Mouse (Mus musculus): Measurements from ENCODE around the gene Foxc1. TPM values are rescaled to one million over a fixed set of nuclear protein-coding genes. Genes with fewer than 3 reads are reported as not detected.

Gene Foxc1
- polyA plus RNA-seq, 1 experiment, result 1.9 TPM

DNA sequence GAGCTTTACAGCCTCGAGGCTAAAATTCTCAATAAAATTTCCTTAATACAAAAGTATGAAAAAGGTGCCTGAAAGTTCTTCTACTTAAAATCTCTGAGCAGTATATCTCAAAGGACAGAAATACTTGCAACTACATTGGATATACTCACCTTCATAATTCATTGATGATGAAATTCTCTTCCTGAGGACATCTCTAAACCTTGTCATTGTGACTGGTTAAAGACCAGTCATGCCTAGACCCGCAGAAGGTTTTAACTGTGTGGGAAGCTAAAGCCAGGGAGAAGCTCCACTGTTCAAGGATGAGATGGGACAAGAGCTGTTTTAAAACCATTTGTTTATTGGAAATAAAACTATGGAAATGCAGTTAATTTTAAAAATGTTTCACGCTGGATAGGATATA, 26.1 kb upstream of the Foxc1 start:
- TF ChIP-seq POLR2A (IDR thresholded peaks at IDR 0.05; ENCODE audit: borderline replicate concordance, insufficient read depth, low read length) (no peak), CTCF (IDR thresholded peaks at IDR 0.05; ENCODE audit: borderline replicate concordance, insufficient read depth, low read depth, low read length) (no peak)

DNA sequence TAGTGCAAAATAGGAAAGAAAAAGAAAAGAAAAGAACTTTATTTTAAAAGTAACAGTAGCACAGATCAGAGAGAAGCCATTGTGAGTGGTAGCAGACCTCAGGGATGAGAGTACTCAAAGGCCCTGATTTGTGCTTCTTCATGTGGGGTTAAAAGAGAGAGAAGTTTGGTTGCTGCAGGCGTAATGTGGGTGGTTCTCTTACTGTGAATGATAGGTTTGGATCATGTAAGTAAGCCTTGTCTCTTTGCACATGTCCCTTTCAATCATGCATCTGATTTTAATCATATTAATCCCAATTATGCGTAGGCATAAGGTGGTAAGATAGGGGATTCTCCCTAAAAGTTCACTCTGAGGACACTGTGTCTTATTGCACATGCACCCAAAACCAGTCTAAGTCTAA, 24.4 kb upstream of the Foxc1 start:
- H3K4me3 ChIP-seq (replicated peaks; ENCODE audit: insufficient read depth, low read depth, low read length), result no peak overlapping the region
- no peaks in the 10 kb centered on the region for H3K27me3 ChIP-seq (ENCODE audit: control insufficient read depth, insufficient read depth, low read length)
- WGBS, result 91% methylated on average over 2 of the region's 2 CpGs
- no peaks in the 10 kb centered on the region for H3K4me1 ChIP-seq (ENCODE audit: control insufficient read depth, insufficient read depth, low read length)
- TF ChIP-seq CTCF (IDR thresholded peaks at IDR 0.05; ENCODE audit: borderline replicate concordance, insufficient read depth, low read depth, low read length), result no peak
- no peak for TF ChIP-seq POLR2A (IDR thresholded peaks at IDR 0.05; ENCODE audit: borderline replicate concordance, insufficient read depth, low read length)
- DNase-seq, result no peak
- H3K27ac ChIP-seq (ENCODE audit: insufficient read depth, low read length), result no peak overlapping the region

More for the DNA sequence above, 26.1 kb upstream of the Foxc1 start:
- Histone ChIP-seq H3K27me3 (ENCODE audit: control insufficient read depth, insufficient read depth, low read length) (no peaks in the 10 kb centered on the region), H3K4me3 (replicated peaks; ENCODE audit: insufficient read depth, low read depth, low read length) (no peak overlapping the region), H3K4me1 (ENCODE audit: control insufficient read depth, insufficient read depth, low read length) (no peaks in the 10 kb centered on the region), H3K27ac (ENCODE audit: insufficient read depth, low read length) (no peak overlapping the region)
- 87% methylated on average over 3 of the region's 3 CpGs for WGBS
- DNase-seq, result no peak

DNA sequence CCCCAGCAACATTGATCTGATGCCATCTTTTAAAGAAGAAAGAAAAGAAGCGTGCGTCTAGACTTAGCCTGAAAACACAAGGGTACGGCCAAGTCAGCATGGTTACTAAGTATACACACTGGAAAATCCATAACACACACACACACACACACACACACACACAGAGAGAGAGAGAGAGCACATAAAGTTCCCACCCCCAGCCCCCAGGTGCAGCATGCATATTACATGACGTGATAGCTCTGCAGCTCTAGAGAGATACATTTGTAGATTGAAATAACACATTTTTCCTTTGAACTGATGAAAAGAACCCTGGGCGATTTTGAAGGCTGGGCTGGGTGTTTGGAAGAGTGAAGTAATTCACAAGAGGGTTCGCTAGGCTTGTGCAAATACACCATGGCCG, 21.7 kb upstream of the Foxc1 start:
- Histone ChIP-seq H3K27me3 (ENCODE audit: control insufficient read depth, insufficient read depth, low read length) (no peaks in the 10 kb centered on the region), H3K4me1 (ENCODE audit: control insufficient read depth, insufficient read depth, low read length) (no peaks in the 10 kb centered on the region), H3K4me3 (replicated peaks; ENCODE audit: insufficient read depth, low read depth, low read length) (no peak overlapping the region), H3K27ac (ENCODE audit: insufficient read depth, low read length) (no peak overlapping the region)
- TF ChIP-seq POLR2A (IDR thresholded peaks at IDR 0.05; ENCODE audit: borderline replicate concordance, insufficient read depth, low read length) (no peak), CTCF (IDR thresholded peaks at IDR 0.05; ENCODE audit: borderline replicate concordance, insufficient read depth, low read depth, low read length) (no peak)
- DNase-seq, result no peak
- 75% methylated on average over 7 of the region's 7 CpGs for WGBS

DNA sequence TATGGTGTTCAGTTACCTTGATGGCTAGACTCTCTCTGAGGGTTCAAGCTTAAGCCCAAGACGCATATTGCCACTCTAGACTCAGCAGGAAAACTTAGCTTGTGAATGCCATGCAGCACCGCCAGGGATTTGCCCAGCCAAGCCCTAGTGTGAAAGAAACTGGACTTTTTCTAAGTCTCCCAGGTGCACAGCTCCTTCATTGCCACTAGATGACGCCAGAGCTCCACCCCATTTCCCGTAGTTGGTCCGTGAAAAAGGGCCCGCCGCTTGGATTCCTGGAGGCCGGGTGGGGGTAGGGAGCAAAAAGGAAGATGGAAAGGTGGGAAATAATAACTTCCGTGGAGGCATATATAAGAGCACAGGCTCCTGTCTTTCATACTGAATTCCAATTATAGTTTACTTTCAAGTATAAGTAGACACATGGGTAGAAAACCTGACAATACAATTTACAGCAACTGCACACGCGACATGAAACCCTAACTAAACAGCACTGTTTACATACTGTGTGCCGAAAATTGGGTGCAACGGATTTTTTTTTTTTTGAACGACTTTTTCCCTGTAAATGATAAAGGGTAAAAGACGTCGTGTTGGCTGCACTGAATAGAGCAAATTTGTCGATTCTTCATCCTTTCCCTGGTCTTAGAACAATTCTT, 13.8 kb upstream of the Foxc1 start:
- Histone ChIP-seq H3K4me1 (ENCODE audit: control insufficient read depth, insufficient read depth, low read length) (no peaks in the 10 kb centered on the region), H3K27ac (ENCODE audit: insufficient read depth, low read length) (no peak overlapping the region), H3K4me3 (replicated peaks; ENCODE audit: insufficient read depth, low read depth, low read length) (no peak overlapping the region), H3K27me3 (ENCODE audit: control insufficient read depth, insufficient read depth, low read length) (no peaks in the 10 kb centered on the region)
- peak in 1 of 2 experiments; percentile 44 for DNase-seq
- WGBS, result 25% methylated on average over 17 of the region's 17 CpGs
- peak; percentile 84 for TF ChIP-seq CTCF (IDR thresholded peaks at IDR 0.05; ENCODE audit: borderline replicate concordance, insufficient read depth, low read depth, low read length)
- TF ChIP-seq POLR2A (IDR thresholded peaks at IDR 0.05; ENCODE audit: borderline replicate concordance, insufficient read depth, low read length), result no peak

DNA sequence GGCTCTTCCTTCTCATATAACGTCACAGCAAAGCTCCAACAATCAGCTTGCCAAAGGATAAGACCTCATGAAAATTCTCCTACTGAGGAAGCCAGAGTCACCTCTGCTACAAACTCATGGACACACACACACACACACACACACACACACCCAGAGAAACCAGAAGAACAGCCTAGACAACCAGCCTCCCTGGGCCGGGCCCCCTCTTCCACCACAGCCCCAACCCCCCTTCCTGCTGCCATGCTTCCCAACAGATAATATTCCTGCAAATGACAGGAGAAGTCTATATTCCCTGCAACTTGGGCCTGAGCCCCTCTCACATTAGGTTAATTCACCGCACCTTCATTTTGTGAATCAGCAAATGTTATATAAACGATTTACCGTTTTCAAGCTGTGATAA, 13.3 kb upstream of the Foxc1 start:
- Histone ChIP-seq H3K27me3 (ENCODE audit: control insufficient read depth, insufficient read depth, low read length) (no peaks in the 10 kb centered on the region; the same call in 1 of the 2 replicates), H3K4me3 (replicated peaks; ENCODE audit: insufficient read depth, low read depth, low read length) (no peak overlapping the region), H3K4me1 (ENCODE audit: control insufficient read depth, insufficient read depth, low read length) (no peaks in the 10 kb centered on the region), H3K27ac (ENCODE audit: insufficient read depth, low read length) (no peak overlapping the region)
- no peak for DNase-seq
- no peak for TF ChIP-seq CTCF (IDR thresholded peaks at IDR 0.05; ENCODE audit: borderline replicate concordance, insufficient read depth, low read depth, low read length)
- TF ChIP-seq POLR2A (IDR thresholded peaks at IDR 0.05; ENCODE audit: borderline replicate concordance, insufficient read depth, low read length), result no peak
- WGBS, result 67% methylated on average over 5 of the region's 5 CpGs

DNA sequence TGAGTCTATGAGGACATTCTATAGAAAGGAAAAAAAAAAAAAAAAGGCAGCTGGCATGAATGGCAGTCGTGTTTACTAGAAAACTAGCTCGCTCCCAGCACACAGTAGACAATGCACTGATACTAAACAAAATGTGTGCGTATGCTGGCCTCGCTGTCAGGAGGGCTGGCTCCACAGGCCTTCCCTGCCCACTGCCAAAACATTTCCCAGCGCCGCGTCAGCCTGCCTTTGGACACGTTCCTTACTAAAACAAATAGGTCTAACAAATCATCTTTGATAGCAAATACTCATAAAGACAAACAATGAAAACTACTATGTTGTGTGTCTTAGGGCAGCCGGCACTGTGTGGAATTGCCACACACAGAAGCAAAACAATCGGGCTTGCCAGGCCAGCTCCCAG, 9.1 kb upstream of the Foxc1 start:
- no peak overlapping the region for H3K27ac ChIP-seq (ENCODE audit: insufficient read depth, low read length)
- TF ChIP-seq POLR2A (IDR thresholded peaks at IDR 0.05; ENCODE audit: borderline replicate concordance, insufficient read depth, low read length), result no peak
- TF ChIP-seq CTCF (IDR thresholded peaks at IDR 0.05; ENCODE audit: borderline replicate concordance, insufficient read depth, low read depth, low read length), result no peak
- H3K4me1 ChIP-seq (ENCODE audit: control insufficient read depth, insufficient read depth, low read length), result no peaks in the 10 kb centered on the region; the same call in 1 of the 2 replicates
- WGBS, result 18% methylated on average over 10 of the region's 10 CpGs
- DNase-seq, result no peak
- no peak overlapping the region for H3K4me3 ChIP-seq (replicated peaks; ENCODE audit: insufficient read depth, low read depth, low read length)
- H3K27me3 ChIP-seq (ENCODE audit: control insufficient read depth, insufficient read depth, low read length), result peaks cover 5% of the 10 kb centered on the region

DNA sequence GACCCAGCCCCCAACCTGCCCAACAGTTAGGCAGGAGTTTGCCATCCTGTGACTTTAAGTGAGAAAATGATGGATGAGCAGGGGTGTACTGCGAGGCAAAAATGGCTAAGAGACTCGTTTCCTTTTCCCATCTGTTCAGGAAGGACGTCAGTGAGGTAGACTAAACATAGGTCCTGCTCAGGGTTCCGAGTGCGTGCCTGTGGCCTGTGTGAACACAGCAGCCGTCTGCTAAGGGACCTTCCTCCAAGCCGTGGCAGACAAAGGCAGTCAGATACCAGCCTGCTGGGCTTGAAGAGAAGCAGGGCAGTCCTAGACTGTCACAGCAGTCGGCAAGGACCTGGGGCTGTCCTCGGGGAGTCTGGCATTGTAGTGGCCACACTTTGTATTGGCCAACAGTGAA, 8.4 kb upstream of the Foxc1 start:
- Histone ChIP-seq H3K4me3 (replicated peaks; ENCODE audit: insufficient read depth, low read depth, low read length) (no peak overlapping the region), H3K27me3 (ENCODE audit: control insufficient read depth, insufficient read depth, low read length) (peaks cover 9% of the 10 kb centered on the region), H3K4me1 (ENCODE audit: control insufficient read depth, insufficient read depth, low read length) (no peaks in the 10 kb centered on the region; the same call in 1 of the 2 replicates), H3K27ac (ENCODE audit: insufficient read depth, low read length) (no peak overlapping the region)
- TF ChIP-seq CTCF (IDR thresholded peaks at IDR 0.05; ENCODE audit: borderline replicate concordance, insufficient read depth, low read depth, low read length) (no peak), POLR2A (IDR thresholded peaks at IDR 0.05; ENCODE audit: borderline replicate concordance, insufficient read depth, low read length) (no peak)
- WGBS, result 36% methylated on average over 9 of the region's 9 CpGs
- no peak for DNase-seq

All from cerebellum, adult 2 months (tissue).